Mouse (Mus musculus): ENCODE measurements around the gene Pde4d. TPM values are rescaled to one million over a fixed set of nuclear protein-coding genes. Genes with fewer than 3 reads are reported as not detected.

Gene Pde4d
- total RNA-seq, 2 experiments from 2014 or later, result 33.5 to 49.8 TPM

DNA sequence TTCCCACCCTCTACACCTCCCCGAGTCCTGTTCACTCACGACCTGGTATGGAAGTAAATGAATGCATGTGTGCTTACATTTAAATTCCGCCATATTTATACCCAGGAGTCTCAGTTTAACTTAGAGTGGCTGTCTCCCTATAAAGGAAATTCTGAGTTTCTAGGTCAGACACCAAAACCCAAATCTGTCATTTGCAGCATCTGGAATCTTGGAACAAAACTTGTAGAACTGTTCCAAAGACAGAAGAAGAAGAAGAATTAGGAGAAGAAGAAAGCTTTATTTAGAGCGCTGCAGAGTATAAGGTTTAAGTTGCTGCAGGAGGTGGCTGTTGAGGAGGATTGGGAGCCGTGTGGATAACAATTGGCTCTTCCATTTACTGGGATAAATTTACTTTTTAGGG lies 1179.5 kb downstream of the Pde4d start:
- no peak for ATAC-seq (replicated peaks; ENCODE audit: poor library complexity, severe bottlenecking)

DNA sequence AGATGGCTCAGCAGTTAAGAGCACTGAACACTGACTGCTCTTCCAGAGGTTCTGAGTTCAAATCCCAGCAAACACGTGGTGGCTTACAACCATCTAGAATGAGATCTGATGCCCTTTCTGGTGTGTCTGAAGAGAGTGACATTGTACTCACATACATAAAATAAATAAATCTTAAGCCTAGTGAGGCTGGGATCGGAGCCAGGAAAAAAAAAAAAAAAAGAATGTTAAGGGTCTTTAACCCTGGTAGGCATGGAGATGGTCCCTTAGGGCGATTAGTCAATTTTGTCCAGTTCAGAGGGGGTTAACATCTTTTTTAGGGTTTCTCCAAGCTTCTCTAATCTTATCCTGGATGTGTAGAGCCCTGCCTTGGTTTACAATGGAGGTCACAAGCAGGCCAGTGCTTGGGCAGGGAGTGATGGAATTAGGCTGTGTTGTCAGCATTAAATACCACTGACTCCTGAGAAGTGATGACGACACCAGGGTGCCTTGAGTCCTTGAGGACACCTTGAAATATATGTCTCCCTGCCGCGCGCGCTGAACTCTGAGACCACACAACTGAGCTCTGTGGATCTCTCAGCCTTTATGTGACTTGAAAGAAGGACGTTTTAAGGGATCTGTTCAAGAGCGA lies 1181.8 kb downstream of the Pde4d start:
- no peak for ATAC-seq (replicated peaks; ENCODE audit: poor library complexity, severe bottlenecking)

DNA sequence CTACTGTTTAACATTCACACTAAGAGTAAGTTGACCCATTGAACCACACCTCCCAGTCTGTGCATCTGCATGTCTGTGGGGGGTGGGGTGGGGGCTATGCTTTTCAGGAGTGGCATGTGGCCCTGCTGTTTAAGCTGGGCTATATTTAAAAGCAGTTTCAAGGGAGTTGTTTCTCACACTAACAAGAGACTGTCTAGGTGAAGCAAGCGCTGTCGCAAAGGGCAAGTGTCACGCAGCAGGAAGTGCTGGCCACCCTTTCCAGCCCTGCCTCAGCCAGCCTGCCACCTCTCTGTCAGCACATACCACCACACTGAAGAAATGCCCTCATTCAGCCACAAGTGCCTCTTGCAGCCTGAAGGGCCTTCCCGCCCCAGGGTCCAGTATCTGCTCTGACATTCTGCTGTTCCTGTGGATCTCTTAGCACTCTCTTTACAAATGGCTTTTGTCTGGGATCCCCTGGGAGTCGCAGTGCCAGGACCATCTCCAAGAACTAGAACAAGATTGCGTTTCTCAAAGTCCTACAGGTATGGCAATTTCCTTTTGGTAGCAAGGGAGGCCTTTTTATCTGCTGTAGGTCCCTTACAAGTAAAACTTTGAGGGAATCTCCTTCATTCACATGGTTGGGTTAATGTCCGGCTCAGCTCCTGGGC lies 1182.8 kb downstream of the Pde4d start:
- ATAC-seq (replicated peaks; ENCODE audit: poor library complexity, severe bottlenecking), result peak; percentile 85

DNA sequence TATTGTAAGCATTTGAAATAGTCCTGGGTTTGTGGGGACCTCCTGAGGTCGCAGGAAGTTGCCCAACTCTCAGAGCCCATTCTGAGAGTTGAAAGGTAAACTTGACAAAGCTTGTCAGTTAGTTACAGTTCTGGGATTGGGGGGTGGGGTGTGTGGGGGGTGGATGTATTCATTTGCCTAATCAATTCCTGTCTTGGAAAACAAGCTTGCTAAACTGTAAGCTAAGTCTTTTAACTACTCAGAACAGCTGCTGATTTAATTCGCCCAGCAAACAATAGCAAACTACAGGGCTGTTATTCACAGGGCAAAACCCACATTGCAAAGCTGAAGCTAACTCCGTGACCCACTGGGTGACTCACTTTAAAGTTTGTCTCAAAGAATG lies 1183.3 kb downstream of the Pde4d start:
- ATAC-seq (replicated peaks; ENCODE audit: poor library complexity, severe bottlenecking), result peak; percentile 59

DNA sequence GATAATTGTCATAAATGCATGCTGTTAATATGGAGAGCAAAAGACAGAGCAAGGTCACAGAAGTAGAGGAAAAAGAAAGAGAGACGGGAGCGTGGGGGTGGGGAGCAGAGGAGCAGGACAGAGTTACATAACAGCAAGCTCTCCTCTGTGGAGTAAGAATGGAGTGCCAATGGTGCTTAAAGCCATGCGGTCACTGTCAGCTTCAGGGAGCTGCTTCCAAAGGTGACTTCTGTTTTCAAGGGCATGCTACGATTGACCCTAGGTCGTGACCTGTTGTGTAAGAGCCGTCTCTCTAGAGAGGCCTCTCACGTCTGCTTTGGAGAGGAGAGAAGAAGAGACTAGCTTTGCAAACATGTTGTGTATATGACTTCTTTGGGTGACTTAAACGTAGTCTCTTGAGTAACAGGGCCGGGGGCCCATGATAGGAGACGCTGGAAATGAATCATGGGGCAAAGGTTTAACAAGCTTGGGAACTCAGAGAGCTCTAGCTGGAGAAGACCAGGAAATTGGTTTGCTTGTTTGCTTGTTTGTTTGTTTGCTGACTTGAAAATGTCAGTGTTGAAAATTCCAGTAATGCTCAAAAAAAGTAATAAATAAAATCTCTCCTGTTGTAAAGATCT lies 1186.3 kb downstream of the Pde4d start:
- ATAC-seq (replicated peaks; ENCODE audit: poor library complexity, severe bottlenecking), result peak; percentile 64

DNA sequence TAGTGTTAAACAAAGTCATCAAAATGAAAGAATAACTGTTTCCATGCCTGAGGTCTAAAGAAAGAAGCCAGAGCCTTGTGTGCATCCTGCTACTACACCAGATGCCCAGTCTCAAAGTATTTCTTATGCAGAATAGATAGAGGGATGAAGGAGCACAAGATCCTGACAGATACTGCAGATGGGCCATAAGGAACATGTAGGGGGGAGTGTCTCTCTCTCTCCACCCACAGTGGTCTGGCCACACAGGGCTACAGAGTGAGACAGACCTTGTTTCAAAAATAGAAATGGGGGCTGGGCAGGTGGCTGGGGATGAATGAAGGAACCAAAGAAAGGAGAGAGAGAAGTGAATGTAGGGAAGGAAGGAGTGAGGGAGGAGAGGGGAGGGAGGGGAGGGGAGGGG lies 1188.5 kb downstream of the Pde4d start:
- 0 out of 2 replicates have a peak, but pooled peaks have one; percentile 13 for ATAC-seq (replicated peaks; ENCODE audit: poor library complexity, severe bottlenecking)

DNA sequence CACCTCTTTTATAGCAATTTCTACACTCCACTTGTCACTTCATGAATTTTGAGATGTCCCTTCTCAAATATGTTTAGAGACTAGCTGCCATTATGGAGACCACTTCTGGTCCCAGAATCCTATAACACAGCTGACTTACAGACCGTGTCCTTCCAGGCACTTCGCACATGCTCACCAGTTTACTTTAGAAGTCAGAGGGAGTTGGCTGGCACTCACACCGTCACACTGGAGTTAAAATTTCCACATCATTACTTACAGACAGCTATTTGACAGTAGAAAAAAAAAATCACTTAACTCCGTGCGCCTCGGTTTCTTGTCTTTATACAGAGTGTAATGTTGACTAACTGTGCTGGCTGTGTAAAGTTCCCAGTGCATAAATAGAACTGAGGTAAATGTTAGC lies 1189.5 kb downstream of the Pde4d start:
- ATAC-seq (replicated peaks; ENCODE audit: poor library complexity, severe bottlenecking), result no peak

DNA sequence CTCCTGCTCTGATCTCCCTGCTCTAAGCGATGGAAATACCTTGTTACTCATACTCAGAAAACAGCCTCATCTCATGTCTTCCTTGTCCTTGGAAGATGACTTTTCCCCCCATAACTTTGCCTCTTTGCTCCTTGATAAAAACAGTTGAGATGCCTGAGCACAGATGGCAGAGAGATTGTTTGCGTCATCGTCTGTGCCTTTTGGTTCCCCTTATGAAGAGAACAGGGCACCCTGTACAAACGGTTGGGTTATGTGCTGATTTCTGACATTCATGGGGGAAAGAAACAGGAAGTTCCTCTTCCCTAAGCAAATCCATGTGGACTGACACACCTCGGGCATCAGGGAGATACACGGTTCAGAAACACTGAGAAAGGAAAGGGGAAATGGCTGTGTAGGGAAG lies 1191.8 kb downstream of the Pde4d start:
- peak; percentile 86 for ATAC-seq (replicated peaks; ENCODE audit: poor library complexity, severe bottlenecking)

DNA sequence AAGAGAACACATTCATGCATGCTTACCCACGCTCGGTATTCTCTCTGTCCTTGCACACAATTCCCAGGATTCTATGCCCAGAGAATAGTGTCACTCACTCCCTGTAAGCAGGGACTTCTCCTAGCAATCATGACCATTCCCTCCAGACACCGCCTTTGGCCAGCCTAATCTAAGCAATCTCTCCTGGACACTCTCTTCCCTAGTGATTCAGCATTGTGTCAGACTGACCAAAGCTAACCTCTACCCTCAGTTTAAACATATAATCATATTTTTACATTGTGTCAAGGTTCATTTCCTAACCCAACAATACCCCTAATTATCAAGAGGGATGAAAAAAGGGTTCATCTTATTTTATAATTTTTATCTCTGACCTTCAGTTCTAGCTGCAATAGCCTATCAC lies 1193.7 kb downstream of the Pde4d start:
- ATAC-seq (replicated peaks; ENCODE audit: poor library complexity, severe bottlenecking), result no peak

DNA sequence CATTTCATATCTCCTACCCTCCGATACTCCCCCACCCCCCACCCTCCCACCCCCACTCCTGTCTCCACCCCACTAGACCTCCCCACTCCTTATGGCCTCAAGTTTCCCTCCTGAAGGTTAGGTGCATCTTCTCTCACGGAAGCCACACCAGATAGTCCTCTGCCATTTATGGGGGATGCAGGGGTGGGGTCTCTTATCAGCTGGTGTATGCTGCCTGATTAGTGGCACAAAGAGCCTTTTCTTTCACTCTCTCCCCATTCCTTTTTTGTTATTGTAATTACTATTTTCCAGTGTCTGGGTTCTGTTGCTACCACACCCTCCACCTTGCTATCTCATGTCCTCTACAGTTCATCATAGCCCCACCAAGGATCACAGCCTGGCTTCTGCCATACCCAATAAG lies 1194.3 kb downstream of the Pde4d start:
- no peak for ATAC-seq (replicated peaks; ENCODE audit: poor library complexity, severe bottlenecking)

DNA sequence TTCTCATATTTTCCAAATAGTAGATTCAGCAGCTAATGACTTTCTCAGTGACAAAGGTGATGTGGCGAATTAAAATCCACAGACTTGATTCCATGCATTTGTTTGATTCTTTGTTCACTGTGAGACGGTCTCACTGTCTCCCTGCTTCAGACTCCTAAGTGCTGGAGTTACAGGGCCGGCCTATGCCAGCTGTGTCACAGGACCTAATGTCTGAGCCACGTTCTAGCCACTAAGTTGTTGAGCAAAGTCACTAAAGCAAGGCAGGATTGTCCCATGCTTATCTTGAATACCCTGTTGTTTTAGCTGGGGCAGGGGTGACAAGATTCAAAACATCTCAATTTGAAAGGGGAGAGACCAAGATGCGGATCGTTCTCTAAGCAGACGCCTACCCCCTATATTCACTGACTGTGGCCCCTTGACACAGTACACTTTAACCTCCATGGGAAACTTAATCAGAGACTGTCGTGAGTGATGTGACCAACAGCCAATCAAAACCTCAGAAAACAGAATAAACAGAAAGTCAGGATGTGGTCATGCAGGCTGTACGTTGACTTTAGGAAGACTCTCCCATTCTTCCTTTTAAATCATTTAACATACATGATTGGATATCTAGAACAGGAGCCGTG lies 1195.6 kb downstream of the Pde4d start:
- no peak for ATAC-seq (replicated peaks; ENCODE audit: poor library complexity, severe bottlenecking)

DNA sequence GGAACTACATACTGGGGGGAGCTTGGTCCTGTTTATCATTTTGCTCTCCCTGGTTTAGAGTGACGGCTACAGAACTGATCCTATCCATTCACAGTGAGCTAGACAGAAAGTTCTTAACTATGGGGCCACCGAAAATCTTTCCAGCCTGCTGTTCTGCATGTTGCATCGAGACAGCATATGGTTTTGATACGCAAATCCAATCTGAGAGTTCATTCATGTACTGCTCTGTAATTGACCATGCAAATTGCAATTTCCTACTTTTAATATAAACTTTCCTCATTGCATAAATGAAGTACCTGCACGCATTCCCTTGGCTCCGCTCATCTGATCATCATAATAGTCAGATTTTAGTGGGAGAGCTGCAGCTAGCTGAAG lies 1196.1 kb downstream of the Pde4d start:
- no peak for ATAC-seq (replicated peaks; ENCODE audit: poor library complexity, severe bottlenecking)

DNA sequence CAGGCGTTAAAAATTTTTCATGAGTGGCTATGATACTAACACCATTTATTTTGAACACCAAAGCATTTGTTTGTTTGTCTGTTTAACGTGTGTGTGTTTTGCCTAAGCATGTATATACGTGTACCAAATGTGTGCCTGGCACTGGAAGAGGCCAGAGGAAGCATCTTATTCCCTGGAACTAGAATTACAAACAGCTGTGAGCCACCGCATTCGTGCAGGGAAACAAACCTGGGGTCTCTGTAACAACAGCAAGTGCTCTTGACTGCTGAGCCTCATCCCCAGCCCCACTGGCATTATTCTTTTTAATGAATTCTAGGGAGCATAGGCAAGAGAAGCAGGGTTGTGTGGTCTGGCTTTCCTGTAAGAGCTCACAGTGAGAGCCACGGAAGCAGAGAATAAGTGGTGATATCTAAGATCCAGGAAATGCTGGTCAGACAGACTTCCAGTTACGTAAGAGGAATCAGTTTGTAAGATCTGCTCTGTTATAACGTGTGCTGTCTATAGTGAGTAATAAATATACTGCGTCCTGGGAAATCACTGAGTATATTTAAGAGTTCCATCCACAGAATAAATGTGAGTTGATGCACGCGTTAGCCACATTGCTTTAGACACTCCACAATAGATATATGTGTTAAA lies 1197.0 kb downstream of the Pde4d start:
- peak; percentile 89 for ATAC-seq (replicated peaks; ENCODE audit: poor library complexity, severe bottlenecking)

DNA sequence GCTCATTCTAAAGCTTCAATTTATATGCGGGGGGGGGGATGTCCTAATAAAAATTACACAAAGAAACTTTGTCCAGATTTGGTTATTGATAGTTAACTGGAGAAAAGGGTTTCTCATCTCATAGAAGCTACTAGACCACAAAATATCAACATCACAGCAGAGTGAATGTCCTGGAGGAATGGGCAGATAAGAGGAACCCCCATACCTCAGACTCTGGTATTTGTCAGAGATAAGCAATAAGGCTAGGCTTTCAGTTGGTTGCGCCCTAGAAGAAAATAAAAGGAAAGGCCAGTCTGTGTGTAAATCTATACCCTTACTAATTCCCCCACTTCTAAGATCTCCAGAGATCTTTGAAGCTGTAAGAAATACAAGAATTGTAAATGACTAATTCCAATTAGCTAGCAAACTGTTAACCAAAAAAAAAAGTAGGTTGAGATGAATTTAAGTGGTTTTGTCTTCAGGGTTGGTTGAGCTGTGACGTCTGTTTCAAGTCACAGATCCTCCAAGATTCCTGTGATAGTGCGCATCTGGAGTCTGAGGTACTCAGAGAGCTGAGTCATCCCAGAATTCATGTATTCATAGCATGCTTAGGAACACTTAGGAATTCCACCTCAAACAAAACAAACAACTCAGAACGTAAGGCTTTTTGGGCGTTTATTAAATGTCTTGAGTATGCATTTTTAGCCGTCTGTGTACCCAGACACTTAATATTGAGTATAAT lies 1197.9 kb downstream of the Pde4d start:
- peak; percentile 40; the same call in 1 of the 2 replicates for ATAC-seq (replicated peaks; ENCODE audit: poor library complexity, severe bottlenecking)

DNA sequence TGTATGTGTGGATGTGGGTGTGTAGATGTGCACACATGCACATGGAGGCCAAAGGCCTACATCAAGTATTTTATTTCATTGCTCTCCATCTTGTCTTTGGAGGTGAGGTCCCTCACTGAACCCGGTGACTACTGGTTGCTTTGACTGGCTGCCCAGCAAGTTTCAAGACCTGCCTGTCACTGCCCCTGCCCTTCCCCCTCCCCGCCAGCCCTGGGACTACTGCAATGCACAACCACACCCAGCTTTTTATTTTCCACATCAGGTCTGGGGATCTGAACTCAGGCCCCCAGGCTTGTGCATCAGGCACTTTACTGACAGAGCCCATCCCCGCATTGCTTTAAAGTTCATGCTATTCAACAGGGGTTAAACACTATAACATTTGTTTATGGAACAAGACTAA lies 1198.6 kb downstream of the Pde4d start:
- ATAC-seq (replicated peaks; ENCODE audit: poor library complexity, severe bottlenecking), result no peak

DNA sequence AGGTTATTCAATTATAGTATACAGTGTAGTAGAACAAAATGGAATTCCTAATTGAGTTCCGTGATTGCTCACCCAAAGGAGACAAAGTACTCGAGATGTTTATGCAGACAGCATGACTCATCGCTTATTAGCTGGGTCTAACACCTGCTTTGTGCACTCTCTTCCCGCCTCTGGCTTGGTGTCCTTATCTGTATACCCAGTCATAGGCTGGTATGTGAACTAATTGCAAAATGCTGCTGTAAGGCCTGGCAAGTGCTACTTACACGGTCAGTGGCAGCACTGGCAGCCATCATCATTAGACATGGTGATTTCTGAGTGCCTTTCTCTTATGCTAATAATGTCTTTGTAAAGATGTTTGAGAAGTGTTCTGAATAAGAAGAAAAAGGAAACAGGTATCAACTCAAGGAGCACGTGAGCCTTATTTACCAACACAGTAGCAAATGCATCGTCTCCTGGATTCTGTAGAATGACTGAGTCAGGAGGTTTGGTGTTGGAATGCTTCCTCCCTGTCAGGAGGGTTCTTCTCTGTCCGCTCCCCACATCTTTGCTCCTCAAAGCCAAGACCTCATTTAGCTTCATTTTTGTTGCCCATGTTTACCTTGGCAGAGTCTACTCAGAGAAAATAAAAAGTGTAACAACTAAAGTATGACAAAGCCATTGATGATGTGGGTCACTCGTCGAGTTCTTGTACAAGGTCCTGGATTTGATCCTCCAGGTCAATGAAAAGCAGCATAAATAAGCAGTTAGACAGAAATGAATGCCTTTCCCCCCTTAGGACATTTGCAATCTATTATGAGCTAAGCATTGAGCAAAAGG lies 1202.2 kb downstream of the Pde4d start:
- ATAC-seq (replicated peaks; ENCODE audit: poor library complexity, severe bottlenecking), result peak; percentile 45

DNA sequence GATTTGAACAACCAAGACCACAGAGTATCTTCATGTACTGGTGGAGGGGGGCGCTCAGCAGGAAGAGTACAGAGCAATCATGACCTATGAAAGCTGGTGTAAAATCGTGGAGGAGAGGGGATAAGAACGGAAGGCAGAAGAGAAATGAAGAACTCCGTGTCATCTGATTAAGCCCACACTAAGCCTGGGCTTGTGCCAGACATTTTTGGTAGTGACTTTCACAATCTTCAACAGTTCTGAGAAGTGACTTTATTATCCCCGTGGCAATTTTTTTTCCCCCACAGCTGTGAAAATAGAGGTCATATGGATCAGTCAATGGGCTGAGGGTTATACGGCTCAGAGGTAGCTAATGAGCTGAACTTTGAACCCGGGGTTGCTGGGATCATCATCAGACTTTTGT lies 1202.9 kb downstream of the Pde4d start:
- peak; percentile 77 for ATAC-seq (replicated peaks; ENCODE audit: poor library complexity, severe bottlenecking)

DNA sequence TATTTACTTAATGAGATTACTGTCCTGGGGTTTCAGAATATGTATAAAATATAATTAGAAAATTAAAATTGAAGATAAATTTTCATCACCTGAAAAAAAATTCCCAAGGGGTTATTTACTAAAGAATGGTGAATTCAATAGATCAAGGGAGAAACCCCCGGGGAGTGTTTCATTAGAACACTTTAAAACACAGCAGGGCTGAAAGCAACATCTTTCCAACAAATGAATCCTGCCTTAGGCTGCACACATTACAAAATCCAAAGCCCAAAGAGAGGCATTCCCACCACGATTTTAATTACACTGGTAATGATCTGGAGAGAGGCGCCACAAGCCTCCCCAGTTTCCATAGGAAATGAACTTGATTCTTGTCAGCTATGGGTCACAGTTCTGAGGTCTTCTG lies 1205.6 kb downstream of the Pde4d start:
- ATAC-seq (replicated peaks; ENCODE audit: poor library complexity, severe bottlenecking), result no peak

DNA sequence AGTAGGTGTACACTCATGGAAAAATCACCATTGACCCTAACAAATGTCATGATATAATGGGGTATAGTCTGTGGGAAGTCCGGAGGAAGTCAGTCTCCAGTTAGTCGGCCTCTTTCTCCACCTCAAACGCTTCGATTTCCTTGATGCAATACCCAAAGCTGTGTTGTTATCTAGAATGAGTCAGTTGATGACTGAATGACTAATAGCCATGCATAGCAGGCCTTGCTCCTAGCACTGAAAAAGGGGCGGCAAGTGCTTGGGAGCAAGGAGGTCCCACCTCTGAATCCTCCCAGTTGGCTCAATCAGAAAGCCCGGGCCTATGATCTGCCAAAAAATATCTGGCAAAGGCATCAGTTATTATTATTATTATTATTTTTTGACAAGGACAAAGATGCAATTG lies 1209.4 kb downstream of the Pde4d start:
- ATAC-seq (replicated peaks; ENCODE audit: poor library complexity, severe bottlenecking), result peak; percentile 65

DNA sequence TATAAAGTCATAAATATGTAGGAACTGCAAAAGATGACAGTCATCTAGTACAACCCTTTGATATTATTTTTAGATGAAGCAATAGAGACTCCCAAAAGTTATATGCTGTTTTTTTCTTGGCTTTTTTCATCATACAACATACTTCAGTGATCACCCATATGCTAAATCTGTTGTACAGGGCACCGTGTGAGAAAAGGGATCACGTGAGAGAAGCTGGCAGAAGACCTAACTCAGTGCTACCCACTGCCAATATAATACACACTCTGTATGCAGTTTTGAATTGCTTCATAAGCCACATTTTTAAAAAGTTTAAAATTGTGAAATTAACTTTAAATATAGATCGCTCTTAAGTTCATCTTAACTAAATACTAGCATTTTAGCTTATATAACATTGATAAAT lies 1211.6 kb downstream of the Pde4d start:
- no peak for ATAC-seq (replicated peaks; ENCODE audit: poor library complexity, severe bottlenecking)

All from granulocyte monocyte progenitor cell, adult 5-6 weeks (primary cell).